Mouse (Mus musculus): ENCODE data around the gene 9330182L06Rik. TPM values are rescaled to one million over a fixed set of nuclear protein-coding genes. Genes with fewer than 3 reads are reported as not detected.

Gene 9330182L06Rik
- polyA plus RNA-seq, 1 experiment from 2014 or later, result 4.7 TPM

DNA sequence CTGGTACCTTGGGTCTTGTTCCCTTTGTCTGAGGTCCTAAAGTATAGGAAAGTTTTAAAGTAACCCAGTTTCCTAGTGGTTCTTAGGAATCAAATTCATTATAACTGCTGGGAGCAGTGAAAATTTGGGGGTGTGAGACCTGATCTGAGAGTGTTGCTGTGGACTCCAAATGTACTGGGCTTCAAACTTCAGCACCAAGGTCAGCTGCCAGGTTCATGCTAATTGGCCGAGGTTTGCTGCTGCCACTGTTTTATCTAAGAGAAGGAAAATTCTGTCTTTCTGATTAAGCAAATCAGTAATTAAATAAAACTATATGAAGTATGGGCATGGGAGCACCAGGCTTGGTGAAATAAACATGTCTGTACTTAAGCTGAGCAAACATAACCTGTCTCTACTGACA lies 180.2 kb downstream of the 9330182L06Rik start:
- Histone ChIP-seq H3K4me1 (no peaks in the 10 kb centered on the region), H3K9ac (no peak overlapping the region), H3K36me3 (no peaks in the 10 kb centered on the region), H3K27me3 (no peaks in the 10 kb centered on the region), H3K4me3 (no peak overlapping the region), H3K4me2 (replicated peaks) (no peak overlapping the region), H3K27ac (no peak overlapping the region), H3K9me3 (no peaks in the 10 kb centered on the region)
- no peak for ATAC-seq (ENCODE audit: insufficient number of reproducible peaks, insufficient read depth, low FRiP score, low TSS enrichment)
- 0% methylated on average over 1 of the region's 1 CpGs for WGBS

DNA sequence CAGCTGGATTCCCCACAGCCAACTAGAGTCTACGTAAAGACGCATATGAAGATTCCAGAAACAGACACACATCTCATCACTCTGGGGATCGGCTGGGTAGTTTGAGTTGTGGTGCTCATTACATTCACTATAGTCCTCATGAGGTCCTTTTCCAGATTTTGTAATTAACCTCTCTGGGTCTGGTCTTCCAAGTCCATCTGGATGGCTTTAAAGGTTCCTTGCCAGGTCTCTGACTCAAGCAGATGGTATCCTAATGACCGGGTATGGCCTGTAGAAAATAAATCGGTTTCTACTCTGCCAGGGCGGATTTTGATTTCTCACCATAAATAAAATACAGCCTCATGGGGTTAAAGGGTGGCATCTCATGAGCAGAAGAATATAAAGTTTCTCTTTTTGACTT lies 183.0 kb downstream of the 9330182L06Rik start:
- WGBS, result 84% methylated on average over 6 of the region's 6 CpGs
- H3K4me2 ChIP-seq (replicated peaks), result no peak overlapping the region
- no peaks in the 10 kb centered on the region for H3K9me3 ChIP-seq
- H3K9ac ChIP-seq, result no peak overlapping the region
- ATAC-seq (ENCODE audit: insufficient number of reproducible peaks, insufficient read depth, low FRiP score, low TSS enrichment), result no peak
- no peaks in the 10 kb centered on the region for H3K36me3 ChIP-seq
- H3K4me1 ChIP-seq, result no peaks in the 10 kb centered on the region
- no peak overlapping the region for H3K4me3 ChIP-seq
- no peak overlapping the region for H3K27ac ChIP-seq
- no peaks in the 10 kb centered on the region for H3K27me3 ChIP-seq

DNA sequence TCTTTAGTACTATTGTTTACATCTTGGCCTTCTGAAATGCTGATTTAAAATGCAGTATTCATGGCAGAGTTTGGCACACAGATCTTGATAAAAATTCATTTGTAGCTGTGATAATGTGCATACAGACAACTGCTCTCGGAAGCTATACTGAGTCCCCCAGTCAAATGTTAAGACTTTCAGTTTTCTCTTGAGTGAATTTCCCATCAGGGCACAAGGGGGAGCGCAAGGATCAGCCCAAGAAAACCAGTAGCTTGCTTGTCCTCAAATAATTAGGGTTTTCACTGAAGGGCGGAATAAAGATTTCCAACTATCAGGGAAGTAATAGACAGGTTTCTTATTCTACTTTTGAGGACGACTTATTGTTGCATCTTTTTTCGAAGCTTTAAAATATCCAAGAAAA lies 183.7 kb downstream of the 9330182L06Rik start:
- H3K4me3 ChIP-seq, result no peak overlapping the region
- no peak overlapping the region for H3K27ac ChIP-seq
- no peaks in the 10 kb centered on the region for H3K4me1 ChIP-seq
- 63% methylated on average over 5 of the region's 5 CpGs for WGBS
- no peak for ATAC-seq (ENCODE audit: insufficient number of reproducible peaks, insufficient read depth, low FRiP score, low TSS enrichment)
- H3K9ac ChIP-seq, result no peak overlapping the region
- H3K4me2 ChIP-seq (replicated peaks), result no peak overlapping the region
- no peaks in the 10 kb centered on the region for H3K9me3 ChIP-seq
- no peaks in the 10 kb centered on the region for H3K27me3 ChIP-seq
- no peaks in the 10 kb centered on the region for H3K36me3 ChIP-seq

DNA sequence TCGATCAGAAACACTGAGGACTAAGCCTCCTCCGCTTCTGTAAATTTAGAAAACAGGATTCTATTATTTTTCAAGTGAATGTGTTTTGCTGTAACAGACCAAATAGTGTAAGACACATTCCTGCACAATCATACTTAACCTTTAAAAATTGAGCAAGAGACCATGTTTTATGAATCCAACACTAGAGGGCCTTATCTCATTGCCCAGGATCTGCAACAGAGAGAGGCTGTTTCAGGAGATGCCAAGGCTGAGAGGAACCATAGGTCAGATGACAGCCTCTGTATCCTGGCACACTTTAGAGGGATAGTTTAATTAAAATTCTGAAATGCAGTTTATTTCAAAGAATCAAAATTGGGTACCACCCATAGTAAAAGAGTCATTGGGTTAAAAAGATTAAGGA lies 187.4 kb downstream of the 9330182L06Rik start:
- ATAC-seq (ENCODE audit: insufficient number of reproducible peaks, insufficient read depth, low FRiP score, low TSS enrichment), result no peak
- Histone ChIP-seq H3K4me3 (no peak overlapping the region), H3K27ac (no peak overlapping the region), H3K27me3 (no peaks in the 10 kb centered on the region), H3K36me3 (no peaks in the 10 kb centered on the region), H3K4me2 (replicated peaks) (no peak overlapping the region), H3K9ac (no peak overlapping the region), H3K4me1 (no peaks in the 10 kb centered on the region), H3K9me3 (no peaks in the 10 kb centered on the region)
- WGBS, result 95% methylated on average over 2 of the region's 2 CpGs

DNA sequence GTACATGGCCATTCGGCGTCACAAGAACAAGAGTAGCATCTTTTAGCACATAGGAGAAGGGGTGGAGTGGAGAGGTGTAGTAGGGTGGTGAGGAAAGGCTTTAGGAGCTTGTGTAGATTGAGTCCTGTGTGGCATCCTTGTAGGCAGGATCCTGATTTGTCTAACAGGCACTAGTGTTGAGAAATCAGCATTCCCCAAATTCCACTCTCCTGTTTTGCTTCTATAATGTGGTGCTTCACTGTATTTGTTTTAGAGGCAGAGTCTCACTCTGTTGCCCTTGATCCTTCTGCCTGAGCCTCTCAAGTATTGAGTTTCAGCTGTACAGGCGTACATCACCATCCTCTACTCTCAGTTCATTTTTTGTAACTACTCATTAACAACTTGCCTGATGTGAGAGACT lies 211.7 kb downstream of the 9330182L06Rik start:
- WGBS, result 70% methylated on average over 3 of the region's 3 CpGs
- H3K27me3 ChIP-seq, result no peaks in the 10 kb centered on the region
- H3K36me3 ChIP-seq, result no peaks in the 10 kb centered on the region
- H3K9ac ChIP-seq, result no peak overlapping the region
- H3K4me2 ChIP-seq (replicated peaks), result no peak overlapping the region
- H3K9me3 ChIP-seq, result no peaks in the 10 kb centered on the region
- ATAC-seq (ENCODE audit: insufficient number of reproducible peaks, insufficient read depth, low FRiP score, low TSS enrichment), result no peak
- H3K4me3 ChIP-seq, result no peak overlapping the region
- no peaks in the 10 kb centered on the region for H3K4me1 ChIP-seq
- H3K27ac ChIP-seq, result no peak overlapping the region

DNA sequence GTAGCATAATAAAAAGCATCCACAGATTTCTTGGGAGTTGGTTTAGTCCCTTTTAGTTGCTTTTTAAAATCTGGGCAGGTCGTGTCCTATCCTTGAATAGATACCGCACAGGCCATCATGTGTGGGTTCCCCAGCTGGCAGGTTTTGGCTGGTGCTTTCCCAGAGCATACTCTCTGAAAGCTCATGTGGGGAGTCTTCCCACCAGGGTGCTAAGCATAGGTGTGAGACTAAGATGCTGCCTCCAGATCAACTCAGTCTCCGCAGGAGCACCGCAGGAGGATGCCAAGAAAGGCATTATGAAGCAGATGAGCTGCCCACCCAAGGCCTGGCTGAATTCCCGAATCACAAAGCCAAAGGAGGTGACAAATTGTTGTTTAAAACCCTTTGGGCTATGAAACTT lies 229.5 kb downstream of the 9330182L06Rik start:
- Histone ChIP-seq H3K27me3 (no peaks in the 10 kb centered on the region), H3K4me2 (replicated peaks) (no peak overlapping the region), H3K9me3 (no peaks in the 10 kb centered on the region), H3K4me1 (no peaks in the 10 kb centered on the region), H3K9ac (no peak overlapping the region), H3K27ac (no peak overlapping the region), H3K36me3 (no peaks in the 10 kb centered on the region), H3K4me3 (no peak overlapping the region)
- no peak for ATAC-seq (ENCODE audit: insufficient number of reproducible peaks, insufficient read depth, low FRiP score, low TSS enrichment)
- WGBS, result 15% methylated on average over 5 of the region's 5 CpGs

DNA sequence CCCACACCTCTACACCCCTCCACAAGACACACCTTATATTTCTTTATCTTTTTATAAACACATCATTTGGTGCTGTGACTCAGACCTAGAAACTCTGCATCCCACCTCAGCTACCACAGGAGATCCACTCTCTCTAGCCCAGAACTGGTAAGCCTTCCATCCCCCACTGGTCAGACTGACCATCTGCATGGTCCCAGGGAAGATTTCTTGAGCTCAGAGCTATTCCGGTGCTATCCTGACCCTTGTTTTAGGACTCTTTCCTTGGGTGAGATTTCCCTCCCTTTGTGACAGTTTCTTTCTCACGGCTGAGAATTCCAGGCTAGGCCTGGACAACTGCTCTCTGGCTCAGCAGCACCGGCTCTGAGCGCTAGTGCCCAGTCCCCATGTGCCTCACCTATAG lies 231.3 kb downstream of the 9330182L06Rik start:
- H3K27me3 ChIP-seq, result no peaks in the 10 kb centered on the region
- no peak overlapping the region for H3K9ac ChIP-seq
- no peak overlapping the region for H3K4me2 ChIP-seq (replicated peaks)
- H3K9me3 ChIP-seq, result no peaks in the 10 kb centered on the region
- no peak for ATAC-seq (ENCODE audit: insufficient number of reproducible peaks, insufficient read depth, low FRiP score, low TSS enrichment)
- no peaks in the 10 kb centered on the region for H3K36me3 ChIP-seq
- H3K27ac ChIP-seq, result no peak overlapping the region
- WGBS, result 72% methylated on average over 4 of the region's 4 CpGs
- H3K4me3 ChIP-seq, result no peak overlapping the region
- no peaks in the 10 kb centered on the region for H3K4me1 ChIP-seq

DNA sequence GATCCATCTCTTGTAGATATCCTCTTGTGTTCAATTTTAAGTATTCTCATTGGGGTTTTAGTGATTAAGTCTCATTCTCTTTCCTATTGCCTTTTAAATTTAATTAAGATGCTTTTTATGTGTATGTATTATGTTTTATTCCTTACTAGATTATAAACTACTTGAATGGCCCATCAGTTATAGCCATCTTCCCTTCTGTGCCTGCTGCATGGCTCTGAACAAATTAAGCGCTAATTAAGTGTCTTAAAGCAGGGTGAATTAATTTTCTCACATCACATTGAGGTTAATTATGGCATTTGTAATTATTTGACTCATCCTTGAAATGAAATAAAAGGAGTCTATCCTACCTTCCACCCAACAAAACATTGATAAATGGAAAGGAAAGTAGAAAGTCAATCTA lies 245.1 kb downstream of the 9330182L06Rik start:
- Histone ChIP-seq H3K27me3 (no peaks in the 10 kb centered on the region), H3K27ac (no peak overlapping the region), H3K4me2 (replicated peaks) (no peak overlapping the region), H3K4me3 (no peak overlapping the region), H3K36me3 (no peaks in the 10 kb centered on the region), H3K9ac (no peak overlapping the region), H3K4me1 (no peaks in the 10 kb centered on the region), H3K9me3 (no peaks in the 10 kb centered on the region)
- no peak for ATAC-seq (ENCODE audit: insufficient number of reproducible peaks, insufficient read depth, low FRiP score, low TSS enrichment)
- whole genome bisulfite sequencing, result 86% methylated on average over 1 of the region's 1 CpGs

DNA sequence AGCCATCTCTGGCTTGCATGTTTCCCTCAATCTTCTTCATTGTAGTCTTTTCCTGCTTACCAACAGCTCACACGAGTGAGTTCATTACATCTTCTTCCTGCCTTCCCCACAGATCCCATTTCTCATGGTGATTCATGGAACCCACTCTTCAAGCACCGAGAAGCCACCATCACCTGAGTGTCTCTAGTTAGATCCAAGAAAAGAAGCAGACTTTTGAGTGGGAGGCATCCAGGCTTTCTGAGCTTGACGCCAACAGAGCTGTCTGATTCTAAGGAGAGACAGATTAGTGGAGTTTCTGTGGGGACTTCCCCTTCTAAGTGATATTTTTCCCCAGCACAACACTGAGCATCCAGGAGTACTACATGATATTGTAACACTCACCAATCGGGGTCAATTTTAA lies 259.6 kb downstream of the 9330182L06Rik start:
- H3K9ac ChIP-seq, result no peak overlapping the region
- no peak overlapping the region for H3K27ac ChIP-seq
- no peaks in the 10 kb centered on the region for H3K36me3 ChIP-seq
- H3K4me2 ChIP-seq (replicated peaks), result no peak overlapping the region
- H3K9me3 ChIP-seq, result no peaks in the 10 kb centered on the region
- no peak overlapping the region for H3K4me3 ChIP-seq
- 82% methylated on average over 4 of the region's 4 CpGs for WGBS
- no peak for ATAC-seq (ENCODE audit: insufficient number of reproducible peaks, insufficient read depth, low FRiP score, low TSS enrichment)
- no peaks in the 10 kb centered on the region for H3K27me3 ChIP-seq
- no peaks in the 10 kb centered on the region for H3K4me1 ChIP-seq

MicroRNA genes within 50 kb of the gene (microRNA counts, 519-probe panel; counts per million panel counts)
- microRNA mmu-miR-879, result 460 counts per million, percentile 65 among the panel's probes with 10 or more counts

Small RNA genes within 50 kb of the gene (microRNA-seq; reads per million reads assigned to microRNA genes)
- gene Mir879, result 3.3 reads per million, percentile 15 among the genes with 10 or more reads in this experiment

Other genes starting within 250 kb of the 9330182L06Rik start
- gene Tmem243, start 165.4 kb upstream of the 9330182L06Rik start, polyA plus RNA-seq (2016; fragmentation: Nextera tagmentation; extraction: Ambion mirVana), result 16.1 and 18.8 TPM in 2 replicates
- 62.8 and 67.2 TPM in 2 replicates for gene Dmtf1, start 104.3 kb upstream of the 9330182L06Rik start, polyA plus RNA-seq (2016; fragmentation: Nextera tagmentation; extraction: Ambion mirVana)

All from embryonic facial prominence, embryonic 12.5 days (tissue).